Mouse (Mus musculus): ENCODE measurements around the gene Zfp943. TPM values are rescaled to one million over a fixed set of nuclear protein-coding genes. Genes with fewer than 3 reads are reported as not detected.
"Not testable (repeated sequence)": the region's sequence is repeated elsewhere in the genome, so short reads cannot be mapped to it uniquely, and the experiment has no call there.

Gene Zfp943
- total RNA-seq (2017) = 47.4 to 60.7 TPM (median 51.7 TPM) in 3 replicates

DNA sequence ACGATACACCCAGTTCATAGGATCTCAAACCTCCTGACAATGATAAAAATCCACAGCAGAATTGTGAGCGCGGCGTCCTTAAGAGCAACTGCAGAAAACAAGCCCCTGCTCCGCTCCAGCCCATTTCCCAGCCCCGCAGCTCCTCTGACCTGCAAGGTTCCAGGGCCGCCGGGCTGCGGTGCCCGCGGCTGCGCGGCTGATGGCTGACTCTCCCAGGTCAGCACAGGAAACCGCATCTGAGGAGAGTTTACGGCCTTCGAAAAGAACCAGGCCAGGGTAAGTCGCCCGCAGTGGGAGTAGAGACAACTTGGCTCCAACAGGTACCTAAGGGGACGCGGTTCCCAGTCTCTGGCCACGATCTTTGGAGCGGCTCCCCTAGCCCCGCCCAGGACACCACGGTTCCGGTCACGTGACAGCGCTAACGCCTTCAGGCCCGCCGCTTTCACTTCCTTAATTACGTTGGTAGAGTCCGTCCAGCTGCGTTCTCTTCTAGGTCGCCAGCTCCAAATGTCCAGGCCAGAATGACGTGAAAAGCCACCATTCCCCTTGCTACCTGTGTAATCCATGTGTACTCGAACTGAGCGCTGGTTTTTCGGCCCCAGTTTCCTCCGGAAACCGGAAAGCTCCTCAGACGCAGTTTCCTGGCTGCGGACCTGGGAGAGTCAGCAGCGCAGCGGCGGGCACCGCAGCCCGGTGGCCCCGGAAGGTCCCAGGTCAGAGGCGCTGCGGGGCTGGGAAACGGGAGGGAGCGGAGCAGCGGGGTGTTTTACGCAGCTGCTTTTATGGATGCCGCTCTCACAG is at the start of gene Zfp943, which contains the start of gene Zfp942:
TSS of gene Zfp943 (plus strand) at position 446 of the 801 bp plus-strand sequence.
TSS of gene Zfp942 (minus strand) at position 358 of the 801 bp plus-strand sequence.
- ATAC-seq (replicated peaks; ENCODE audit: insufficient number of reproducible peaks, low FRiP score, low TSS enrichment, poor library complexity, severe bottlenecking) = peak; percentile 99

- ATAC-seq (replicated peaks; ENCODE audit: insufficient number of reproducible peaks, low FRiP score, low TSS enrichment, poor library complexity, severe bottlenecking) = no peak
These were observed 950 bp downstream of the Zfp943 start for GRCm38 (mm10) chr17:21963302-21963701.

DNA sequence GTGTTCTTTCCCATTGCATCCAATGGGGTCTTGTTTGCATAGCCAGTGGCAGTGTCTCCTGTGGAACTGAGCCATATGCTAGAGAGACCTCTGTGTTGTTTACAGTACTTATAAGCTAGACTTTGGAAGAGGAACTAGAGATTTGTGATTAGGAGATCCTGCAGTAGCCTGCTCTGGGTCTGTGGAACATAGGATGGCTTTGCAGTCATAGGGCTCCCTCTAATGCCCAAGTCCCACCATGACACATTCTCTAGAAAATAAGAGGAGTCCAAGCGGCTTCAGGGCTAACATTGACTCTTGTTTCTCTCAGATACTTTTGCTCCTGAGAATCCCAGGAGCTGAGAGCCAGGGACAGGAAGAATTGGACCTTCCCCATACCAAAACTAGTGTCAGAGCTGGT is 73.2 kb downstream of the Zfp943 start:
- not testable (repeated sequence) for ATAC-seq (replicated peaks; ENCODE audit: insufficient number of reproducible peaks, low FRiP score, low TSS enrichment, poor library complexity, severe bottlenecking)

DNA sequence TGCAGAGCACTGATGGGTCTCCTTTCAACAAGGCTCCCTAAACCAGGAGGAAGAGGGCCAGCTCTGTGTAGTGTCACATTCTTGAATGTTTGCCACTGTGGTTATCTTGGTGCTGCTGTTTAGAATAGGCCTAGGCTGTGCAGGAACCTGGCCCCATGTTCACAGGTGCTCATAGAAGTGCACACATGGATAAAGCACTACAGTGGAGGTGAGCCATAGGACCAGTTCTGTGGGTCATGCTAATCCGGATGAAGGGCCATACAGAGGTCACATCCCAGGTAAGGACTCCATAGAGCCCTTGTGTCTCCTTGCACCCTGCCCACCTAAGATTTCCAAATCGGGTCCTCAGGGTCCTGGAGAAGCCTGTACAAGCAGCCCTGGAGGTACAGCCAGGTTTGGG is 87.1 kb downstream of the Zfp943 start:
- no peak for ATAC-seq (replicated peaks; ENCODE audit: insufficient number of reproducible peaks, low FRiP score, low TSS enrichment, poor library complexity, severe bottlenecking)

DNA sequence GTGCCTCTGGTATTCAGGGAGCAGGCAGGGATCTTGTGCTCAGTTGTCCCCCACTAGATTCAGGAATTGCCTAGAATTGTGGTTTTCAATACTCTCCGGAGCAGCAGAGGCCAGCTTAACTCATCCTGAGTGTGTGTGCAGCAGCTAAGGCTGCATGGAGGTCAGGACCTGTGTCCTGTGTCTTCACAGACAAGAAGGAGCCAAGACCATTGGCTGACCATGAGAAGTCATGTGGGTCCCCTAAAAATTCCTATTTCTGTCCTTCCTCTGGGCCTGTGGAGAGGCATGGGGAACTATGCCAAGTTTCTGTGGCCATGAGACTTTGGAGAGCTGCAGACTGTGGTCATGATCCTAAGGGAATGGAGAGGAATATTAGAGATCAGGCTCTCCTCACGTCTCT is 90.9 kb downstream of the Zfp943 start:
- no peak for ATAC-seq (replicated peaks; ENCODE audit: insufficient number of reproducible peaks, low FRiP score, low TSS enrichment, poor library complexity, severe bottlenecking)

GRCm38 (mm10) chr17:22081031-22081631 is 118.8 kb downstream of the Zfp943 start:
- ATAC-seq (replicated peaks; ENCODE audit: insufficient number of reproducible peaks, low FRiP score, low TSS enrichment, poor library complexity, severe bottlenecking) = no peak

DNA sequence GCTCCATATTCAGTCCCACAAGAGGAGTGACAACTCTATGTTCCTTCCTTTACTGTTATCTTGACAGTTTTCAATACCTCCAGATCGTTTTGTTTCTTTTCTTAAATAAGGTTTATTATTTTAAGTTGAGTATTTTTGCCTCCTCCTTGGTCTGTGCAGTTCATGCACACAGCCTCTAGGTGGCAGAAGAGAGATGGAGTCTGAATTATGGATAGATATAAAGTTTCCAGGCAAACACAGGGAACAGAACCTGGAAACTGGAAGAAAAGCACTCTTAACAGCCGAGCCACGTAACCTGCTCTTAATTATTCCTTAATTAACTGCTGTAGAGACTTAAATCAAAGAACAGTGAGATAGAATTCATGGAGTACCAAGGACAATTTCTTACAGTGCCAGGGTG is 120.9 kb downstream of the Zfp943 start:
- ATAC-seq (replicated peaks; ENCODE audit: insufficient number of reproducible peaks, low FRiP score, low TSS enrichment, poor library complexity, severe bottlenecking) = not testable (repeated sequence)

DNA sequence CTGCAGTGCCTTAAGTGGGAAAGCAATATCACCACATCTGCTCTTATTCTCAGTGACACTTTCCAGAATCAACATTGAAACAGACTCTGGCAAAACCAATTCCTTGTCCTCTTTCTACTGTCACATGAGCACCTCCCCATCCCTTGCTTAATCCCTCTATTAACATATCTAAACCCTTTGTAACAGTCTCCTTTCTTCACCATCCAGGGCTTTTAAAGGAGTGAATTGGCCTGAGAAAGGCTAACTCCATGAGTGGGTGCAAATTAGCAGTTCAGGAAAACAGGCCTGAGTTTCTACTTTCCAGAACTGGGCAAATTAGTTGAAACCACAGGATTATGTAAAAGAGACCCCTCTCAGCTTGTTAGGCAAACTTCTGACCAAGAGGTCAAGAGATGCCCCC is 156.4 kb downstream of the Zfp943 start:
- ATAC-seq (replicated peaks; ENCODE audit: insufficient number of reproducible peaks, low FRiP score, low TSS enrichment, poor library complexity, severe bottlenecking) = no peak

Other genes with a start within 250 kb of the Zfp943 start
- 0.96 to 5.0 TPM (median 1.8 TPM) in 3 replicates for gene Zfp229, start 231.8 kb upstream of the Zfp943 start, total RNA-seq (2017)
- gene Zfp820, start 116.8 kb upstream of the Zfp943 start, total RNA-seq (2017) = 0.49 TPM in 1 of 3 replicates, not detected in the others
- gene Zfp995, start 52.6 kb upstream of the Zfp943 start, total RNA-seq (2017) = 17.9 to 26.0 TPM (median 18.1 TPM) in 3 replicates
- 16.5 to 44.4 TPM (median 31.4 TPM) in 3 replicates for gene Zfp942, start 88 bp upstream of the Zfp943 start, total RNA-seq (2017)
- gene Zfp947, start 203.6 kb downstream of the Zfp943 start, total RNA-seq (2017) = 1.0 to 2.2 TPM (median 1.3 TPM) in 3 replicates